Mouse (Mus musculus) thymus, postnatal 10 days (tissue): ENCODE results near the gene Axl.
"Not testable (repeated sequence)": the region's sequence is repeated elsewhere in the genome, so short reads cannot be mapped to it uniquely, and the experiment has no call there.

Source experiments
- DNase-seq, 2 experiments: peaks; one replicate each; pipeline ENCODE4 v3.0.0; 2021; ENCODE audit warnings: low spot score in 2 of 2

The Axl gene

DNA sequence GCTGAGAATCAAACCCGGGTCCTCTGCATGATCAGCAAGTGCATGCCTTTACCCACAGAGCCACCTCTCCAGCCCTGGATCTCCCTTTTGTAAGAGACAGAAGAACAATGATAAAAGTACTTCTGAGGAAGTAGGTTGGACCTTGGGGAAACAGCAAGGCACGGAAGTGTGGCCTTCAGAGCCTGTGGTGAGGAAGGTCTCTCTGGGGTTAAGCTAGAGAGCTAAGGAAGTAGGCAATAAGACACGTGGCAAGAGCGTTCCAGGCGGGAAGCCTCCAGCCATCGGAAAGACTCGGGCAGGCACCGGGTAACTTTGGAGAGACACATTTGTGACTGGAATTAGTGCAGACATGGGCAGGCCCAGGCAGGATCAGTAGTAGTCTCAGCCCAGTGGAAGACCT lies 6.3 kb upstream of the Axl start:
- DNase-seq, result no peak

DNA sequence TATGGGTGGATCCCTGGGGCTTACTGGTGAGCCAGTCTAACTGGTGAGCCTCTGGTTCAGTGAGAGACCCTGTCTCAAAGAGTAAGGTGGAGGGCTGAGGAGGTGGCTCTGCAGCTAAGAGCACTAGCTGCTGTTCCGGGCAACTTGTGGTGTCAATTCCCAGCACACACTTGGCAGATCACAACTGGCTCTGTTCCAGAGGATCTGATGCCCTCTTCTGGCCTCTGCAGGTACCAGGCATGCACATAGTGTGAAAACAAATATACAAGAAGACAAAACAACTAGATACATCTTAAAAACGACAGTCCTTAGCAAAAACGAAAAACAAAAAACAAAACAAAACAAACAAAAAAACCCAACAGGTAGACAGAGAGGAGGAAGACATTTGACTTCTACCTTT lies 5.2 kb upstream of the Axl start:
- peak; percentile 34 to 57 for DNase-seq

DNA sequence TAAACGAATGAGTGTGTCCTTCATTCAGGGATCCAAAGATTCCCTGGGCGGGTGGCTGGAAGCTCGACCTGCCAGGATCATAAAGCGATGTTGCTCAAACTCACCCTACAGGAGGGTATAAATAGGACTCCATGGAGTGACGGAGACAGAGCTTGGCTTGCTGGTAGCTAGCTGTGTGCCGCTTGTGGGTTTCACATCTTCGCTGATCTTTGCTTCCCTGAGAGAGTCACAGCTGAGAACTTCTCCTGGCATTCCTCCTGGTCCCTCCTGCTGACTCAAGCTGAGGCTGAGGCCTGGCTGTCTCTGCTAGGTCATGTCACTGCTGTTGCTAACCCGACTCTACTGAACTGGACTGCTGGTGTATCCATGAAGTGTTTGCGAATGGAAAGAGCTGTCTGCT lies 4.5 kb upstream of the Axl start:
- DNase-seq, result not testable (repeated sequence)

DNA sequence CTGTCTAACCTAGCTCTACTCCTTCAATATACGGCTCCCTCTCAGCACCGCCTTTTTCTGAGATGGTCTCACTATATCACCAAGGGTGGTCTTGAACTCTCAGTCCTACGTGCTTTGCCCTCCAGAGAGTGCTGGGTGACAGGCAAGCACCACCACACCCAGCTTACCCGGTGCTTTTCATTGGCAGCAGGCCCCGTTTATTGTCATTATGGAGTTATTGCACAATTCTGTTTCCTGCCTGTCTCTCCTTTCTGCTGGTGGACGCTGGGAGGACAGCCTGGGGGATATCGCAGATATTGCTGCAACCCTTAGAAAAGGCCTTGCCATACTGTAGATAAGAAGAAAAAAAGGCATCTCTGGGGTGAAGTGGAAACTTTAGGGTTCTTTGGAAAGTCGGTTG lies 2.1 kb upstream of the Axl start:
- no peak for DNase-seq

DNA sequence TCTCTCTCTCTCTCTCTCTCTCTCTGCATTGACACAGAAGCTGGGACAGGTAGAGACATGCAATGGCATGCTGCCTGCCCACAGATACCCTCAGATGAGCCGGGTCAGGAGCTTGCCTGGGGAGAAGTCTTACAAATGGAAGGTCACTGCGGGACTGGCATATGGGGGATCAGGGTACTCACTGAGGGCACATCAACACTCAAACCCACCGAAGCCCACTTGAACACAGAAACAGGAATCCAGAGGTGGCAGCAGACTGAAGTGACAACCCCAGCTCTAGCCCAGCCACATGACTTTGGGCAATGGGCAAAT lies 580 bp upstream of the Axl start:
- DNase-seq, result no peak

DNA sequence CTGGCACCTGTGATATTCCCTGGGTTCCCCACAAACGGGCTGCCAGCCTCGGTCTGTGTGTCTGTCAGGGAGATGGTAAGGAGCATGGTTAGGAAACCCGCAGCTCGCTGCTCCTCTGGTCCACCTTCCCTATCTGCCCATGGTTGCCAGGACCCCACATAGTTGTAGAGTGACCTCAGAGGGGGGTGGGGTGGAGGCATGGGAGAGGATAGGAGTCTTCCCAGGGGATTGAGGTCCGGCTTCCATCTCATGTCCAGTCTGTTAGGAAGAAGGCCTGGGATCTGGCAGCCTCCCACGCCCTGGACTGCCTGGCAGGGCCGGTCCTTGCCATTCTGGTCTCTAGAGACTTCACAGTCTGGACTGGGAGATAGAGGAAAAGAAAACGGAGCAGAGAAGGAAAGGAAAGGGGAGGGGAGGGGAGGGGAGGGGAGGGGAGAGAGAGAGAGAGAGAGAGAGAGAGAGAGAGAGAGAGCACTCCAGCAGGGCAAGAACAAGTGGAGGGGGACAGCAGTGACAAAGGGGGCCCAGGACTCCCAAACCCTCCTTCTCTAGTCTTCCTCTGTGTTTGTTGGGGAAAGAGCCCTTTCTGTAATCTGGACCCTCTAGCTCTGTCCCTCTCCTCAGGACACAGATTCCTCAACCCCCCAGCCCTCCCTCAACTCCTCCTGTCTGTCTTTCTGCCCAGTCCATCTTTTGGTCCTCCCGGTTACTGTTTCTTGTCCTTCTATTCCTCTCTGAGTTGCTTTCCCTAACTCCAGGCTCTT lies 867 bp downstream of the Axl start:
- DNase-seq, result no peak

DNA sequence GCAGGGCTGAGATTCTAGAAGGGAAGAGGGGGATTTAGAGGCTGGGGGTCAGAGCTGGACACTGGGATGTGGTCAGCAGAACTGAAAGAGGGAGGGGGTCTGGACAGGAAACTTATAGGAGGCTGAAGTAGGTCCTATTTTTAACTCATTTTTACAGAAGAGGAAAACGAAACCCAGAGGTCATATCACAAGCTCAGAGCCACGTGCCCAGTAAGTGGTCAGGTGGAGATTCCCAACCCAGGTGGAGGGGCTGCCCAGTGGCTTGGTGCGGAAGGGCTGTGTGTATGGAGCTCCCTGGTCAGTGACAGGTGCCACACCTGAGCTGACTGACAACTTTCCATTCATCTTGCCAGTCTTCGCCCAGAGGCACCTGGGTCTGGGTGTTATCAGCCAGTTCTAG lies 1.5 kb downstream of the Axl start:
- DNase-seq, result no peak

DNA sequence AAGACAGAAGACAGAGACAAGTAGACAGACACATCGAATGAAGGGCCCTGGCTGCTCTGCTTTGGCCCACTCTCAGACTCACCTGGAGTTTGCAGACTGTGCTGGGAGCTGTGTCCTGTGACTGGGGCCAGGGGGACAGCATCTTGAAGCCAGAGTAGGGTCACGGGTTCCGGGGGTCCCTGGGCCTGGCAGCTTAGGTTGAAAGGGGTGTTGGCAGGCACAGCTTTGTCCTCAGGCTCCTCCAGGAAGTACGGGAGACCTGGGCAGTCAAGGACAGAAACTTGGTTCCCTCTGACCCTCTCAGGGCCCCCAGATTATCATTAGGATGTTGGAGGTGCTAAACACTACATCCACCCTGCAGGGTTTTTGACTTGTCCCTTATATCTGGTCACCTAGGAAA lies 2.8 kb downstream of the Axl start:
- no peak for DNase-seq

DNA sequence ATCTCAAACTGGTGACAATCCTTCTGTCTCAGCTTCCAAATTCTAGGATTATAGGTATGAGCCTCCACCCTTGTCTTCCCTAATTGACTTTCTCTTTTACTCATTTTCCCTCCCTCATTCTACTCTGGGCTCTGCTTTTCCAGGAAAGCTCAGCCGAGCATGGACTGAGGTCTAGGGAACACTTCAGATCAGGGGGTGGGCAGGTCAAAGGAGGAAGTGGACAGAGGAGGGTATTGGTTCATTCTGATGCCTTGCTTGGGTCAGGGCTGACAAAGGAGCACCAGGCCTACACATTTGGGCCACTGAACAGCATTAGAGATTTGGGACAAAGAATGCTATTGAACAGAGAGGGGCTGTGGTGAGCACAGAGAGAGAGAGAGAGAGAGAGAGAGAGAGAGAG lies 3.7 kb downstream of the Axl start:
- no peak for DNase-seq

DNA sequence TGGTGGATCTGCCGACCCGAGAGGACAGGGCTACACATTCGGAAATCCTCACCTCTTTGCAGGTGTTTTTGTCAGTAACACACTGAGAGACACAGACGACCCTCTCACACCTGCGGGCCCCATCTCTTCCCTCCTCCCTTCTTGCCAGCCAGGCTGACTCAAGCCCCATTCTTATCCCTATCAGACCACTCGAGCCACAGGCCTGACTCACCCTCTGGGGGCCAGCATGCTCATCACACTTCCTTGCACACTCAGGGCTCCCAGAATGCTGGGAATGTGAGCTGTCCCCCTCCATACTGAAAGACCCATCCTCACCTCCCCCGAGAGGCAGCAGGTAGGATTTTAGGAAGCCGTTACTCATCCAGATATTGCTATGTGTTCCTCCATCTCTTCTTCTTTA lies 4.8 kb downstream of the Axl start:
- DNase-seq, result no peak

DNA sequence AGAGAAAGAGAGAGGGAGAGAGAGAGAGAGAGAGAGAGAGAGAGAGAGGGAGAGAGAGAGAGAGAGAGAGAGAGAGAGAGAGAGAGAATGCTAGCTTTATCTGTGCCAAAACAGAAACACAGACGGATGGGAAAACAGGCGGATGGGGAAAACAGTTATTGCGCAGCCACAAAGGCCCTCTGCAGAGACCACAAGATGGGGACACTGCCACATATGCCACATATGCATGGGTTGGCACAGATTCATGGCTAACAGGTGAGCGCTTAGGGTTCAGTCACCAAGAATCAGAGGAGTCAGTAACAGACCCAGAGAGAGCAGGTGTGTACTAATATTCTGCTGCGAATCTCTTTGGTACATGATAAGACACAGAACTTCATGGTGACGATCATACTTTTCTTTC lies 5.8 kb downstream of the Axl start:
- DNase-seq, result no peak

DNA sequence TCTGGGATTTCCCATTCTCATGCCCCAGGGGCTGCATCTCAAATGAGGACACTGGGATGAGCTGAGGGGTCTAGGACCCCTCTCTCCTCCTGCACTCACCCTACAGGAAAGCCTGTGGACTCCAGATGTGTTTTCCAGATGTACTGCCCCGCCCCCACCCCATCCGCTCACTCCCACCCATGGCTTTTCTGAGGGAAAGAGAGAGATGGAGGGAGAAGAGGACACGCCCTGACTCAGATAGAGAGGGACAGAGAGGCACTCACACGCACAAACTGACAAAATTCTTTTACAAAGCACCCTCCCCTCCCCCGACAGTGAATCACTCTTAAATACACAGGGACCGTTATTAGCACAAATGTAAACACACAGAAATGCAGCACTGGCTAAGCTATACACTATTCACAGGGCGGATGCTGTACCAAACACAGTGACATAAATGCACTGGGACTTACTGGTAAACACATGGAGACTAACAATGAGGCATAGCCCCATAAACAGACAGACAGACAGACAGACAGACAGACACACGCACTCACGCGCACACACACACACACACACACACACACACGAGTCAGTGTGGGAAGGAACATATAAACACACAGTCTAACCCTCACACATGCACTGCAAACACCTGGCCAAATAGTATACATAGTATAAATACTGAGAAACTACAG lies 6.4 kb downstream of the Axl start:
- DNase-seq, result no peak

DNA sequence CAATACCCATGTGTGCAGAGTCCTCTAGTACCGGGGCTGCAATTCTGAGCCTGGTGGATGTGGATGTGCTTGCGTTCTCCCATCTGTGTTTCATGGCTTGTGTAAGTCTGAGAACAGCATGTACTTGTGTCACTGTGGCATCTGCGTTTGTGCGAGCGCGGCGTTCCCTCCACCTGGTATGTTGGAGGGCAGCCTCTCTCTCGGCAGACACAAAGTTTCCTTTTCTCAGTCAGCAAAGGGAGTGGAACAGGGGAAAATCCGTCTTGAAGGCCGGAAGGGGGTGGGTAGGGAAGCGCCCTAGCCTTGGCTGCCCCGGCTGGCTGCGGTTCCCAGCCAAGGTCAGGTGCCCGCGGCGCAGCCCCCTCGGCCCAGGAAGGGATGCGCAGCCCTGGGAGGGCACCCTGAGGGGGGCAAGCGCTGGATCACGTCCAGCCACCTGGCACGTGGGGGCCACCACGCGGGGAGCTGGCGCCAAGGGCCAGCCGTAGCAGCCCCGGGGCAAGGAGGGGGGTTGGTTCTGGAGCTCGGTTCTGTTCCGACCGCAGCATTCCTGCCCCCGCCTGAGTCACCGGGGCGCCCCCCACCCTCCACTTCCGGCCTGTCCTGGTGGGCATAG lies 7.1 kb downstream of the Axl start:
- DNase-seq, result peak in 1 of 2 experiments; percentile 35

DNA sequence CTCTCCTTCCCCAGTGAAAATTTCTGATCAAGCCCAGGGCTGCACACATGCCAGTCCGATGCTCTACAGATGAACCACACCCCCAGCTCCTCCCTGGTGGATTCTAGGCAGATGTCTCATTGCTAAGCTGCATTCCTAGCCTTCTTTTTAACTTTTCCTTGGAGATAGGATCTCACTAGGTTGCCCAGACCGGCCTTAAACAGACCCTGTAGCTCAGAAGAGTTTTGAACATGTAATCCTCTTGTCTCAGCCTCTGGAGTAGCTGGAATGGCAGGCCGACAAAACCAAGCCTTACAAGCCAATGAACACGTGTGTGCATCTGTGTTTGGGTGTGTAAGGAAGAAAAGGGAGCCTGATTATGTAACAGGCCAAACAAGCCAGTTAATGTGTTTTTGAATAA lies 7.8 kb downstream of the Axl start:
- DNase-seq, result no peak

DNA sequence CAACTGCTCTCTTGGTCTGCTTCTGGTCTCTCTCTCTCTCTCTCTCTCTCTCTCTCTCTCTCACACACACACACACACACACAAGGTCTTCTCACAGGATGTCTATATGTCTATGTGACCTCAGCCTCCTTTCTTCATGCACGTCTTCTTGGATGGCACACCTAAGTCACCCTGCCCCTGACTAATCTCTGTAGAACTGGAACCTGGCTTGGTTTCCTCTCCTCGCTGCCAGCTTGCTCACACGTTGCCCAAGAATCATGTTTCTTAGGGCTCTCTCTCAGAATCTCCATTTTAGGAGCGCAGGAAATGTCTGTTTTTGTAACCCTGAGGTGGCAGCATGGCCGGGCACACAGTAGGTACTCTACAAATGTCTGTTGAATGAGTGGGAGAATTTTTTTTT lies 8.5 kb downstream of the Axl start:
- DNase-seq, result no peak

DNA sequence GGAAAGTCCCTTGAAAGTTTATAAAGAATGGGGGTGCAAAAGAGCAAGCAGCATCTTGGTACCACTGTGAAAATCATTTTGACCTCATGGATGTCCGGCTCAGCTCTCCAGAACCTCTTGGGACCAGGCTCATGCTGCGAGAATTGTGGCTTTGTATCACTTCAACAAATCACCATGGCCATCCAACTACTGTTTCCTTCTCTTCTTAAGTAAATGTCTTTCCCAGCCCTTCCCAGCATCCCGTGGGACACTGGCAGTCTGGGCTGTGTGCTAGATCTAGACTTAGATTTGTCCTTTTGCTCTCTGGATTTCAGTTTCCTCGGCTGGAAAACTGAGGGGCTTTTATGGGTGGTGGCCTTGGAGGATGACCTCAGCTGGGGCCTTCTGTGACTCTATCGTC lies 20.3 kb downstream of the Axl start:
- no peak for DNase-seq

DNA sequence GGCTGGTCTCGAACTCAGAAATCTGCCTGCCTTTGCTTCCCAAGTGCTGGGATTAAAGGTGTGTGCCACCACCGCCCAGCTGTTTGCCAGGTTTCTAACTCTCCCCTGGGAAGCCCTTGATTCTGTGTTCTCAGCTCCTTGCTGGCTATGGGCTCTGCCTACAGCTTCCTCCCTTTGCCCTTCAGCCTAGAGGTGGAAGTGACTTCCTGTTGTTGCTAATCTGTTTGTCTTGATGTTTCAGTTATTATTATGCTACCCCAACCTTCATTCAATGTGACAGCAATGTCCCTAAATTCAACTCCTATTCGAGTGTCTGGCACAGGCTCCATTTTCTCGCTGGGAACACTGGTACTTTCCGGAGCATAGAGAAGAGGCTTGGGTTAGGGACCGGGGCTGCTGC lies 22.4 kb downstream of the Axl start:
- no peak for DNase-seq

DNA sequence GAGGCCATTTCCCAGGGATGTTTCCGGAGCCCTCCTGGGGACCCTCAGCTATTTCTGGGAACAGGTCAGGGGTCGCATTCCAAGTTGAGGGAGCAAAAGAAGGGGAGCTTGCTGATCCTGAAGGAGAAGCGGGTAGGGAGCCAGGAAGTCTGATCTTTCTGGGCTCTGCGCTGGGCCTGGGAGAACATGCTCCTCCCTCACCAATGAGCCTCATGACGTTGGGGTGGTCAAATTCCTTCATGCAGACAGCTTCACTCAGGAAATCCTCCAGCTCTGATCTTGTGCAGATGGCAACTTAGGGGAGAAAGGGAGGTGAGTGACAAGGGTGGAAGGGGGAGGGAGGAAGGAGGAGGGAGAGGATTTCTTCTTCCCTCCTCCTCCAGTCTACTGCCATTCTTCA lies 24.3 kb downstream of the Axl start:
- DNase-seq, result no peak

DNA sequence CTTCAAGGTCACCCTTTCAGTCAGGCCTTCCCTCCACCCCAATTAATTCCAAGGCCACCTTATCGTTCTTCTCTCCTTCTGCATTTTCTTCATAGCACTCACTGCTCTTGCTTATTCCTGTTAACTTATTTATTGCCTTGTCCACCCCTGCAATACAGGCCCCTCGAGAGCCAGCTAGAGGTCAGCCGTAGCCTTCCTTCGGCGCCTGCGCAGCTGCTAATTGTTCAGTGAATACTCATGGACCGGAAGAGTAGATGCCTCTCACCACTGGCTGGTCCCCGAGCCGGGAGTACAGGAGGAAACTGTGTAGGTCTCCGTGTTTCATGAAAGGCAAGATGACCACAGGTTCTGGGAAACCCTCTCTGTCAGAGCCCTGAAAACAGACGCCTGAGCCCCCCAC lies 24.8 kb downstream of the Axl start:
- DNase-seq, result no peak

DNA sequence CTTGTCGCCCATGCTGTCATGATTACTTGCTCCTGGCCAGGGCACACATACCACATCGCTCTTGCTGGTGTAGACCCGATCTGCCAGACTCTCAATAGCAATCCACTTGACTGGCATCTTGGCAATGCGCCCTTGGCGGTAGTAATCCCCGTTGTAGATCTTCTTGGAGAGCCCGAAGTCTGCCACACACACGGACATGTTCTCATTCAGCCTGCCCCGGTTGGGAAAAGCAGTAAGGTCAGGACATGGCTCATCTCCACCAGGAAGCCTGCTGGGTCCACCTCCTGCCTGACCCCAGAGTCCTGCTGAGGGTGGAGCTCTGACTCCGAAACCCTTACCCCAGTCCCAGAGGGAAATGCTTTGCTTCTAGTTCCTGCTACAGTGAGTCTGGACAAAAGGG lies 27.2 kb downstream of the Axl start:
- no peak for DNase-seq

DNA sequence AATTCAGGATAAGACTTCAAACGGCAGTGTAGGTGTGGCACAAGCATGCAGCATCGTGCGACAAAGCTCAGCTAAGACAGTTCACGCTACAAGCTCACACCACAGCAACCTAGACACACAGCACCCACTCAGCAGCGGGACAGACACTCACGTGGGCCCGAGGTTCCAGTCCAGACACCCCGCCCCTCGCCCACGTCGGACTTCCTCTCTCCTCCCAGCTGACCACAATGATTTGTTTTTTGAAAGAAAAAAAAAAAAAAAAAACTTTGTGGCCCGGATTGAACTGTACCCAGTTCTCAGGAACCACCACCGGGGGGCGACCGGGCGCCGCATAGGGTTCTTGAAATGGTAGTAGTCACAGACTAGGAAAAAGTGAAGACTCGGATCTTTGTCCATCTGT lies 32.5 kb downstream of the Axl start:
- peak; percentile 79 to 88 for DNase-seq

DNA sequence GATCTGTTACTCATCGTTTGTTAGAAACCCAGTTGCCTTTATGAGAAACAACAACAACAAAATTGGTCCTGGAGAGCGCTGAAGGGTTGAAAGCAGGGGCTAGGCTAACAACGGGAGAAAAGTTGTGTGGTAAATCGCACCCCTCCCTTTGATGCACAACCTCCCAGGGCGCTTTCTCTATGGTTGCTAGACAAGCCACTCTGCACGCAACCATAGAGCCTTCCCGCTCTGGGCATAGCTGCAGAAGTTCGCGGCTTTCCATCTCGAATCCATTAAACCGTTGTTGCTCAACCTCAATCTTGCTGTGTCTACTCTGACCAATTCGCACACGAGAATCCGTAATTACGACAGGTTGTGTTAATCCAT lies 33.1 kb downstream of the Axl start:
- DNase-seq, result peak; percentile 57 to 61

DNA sequence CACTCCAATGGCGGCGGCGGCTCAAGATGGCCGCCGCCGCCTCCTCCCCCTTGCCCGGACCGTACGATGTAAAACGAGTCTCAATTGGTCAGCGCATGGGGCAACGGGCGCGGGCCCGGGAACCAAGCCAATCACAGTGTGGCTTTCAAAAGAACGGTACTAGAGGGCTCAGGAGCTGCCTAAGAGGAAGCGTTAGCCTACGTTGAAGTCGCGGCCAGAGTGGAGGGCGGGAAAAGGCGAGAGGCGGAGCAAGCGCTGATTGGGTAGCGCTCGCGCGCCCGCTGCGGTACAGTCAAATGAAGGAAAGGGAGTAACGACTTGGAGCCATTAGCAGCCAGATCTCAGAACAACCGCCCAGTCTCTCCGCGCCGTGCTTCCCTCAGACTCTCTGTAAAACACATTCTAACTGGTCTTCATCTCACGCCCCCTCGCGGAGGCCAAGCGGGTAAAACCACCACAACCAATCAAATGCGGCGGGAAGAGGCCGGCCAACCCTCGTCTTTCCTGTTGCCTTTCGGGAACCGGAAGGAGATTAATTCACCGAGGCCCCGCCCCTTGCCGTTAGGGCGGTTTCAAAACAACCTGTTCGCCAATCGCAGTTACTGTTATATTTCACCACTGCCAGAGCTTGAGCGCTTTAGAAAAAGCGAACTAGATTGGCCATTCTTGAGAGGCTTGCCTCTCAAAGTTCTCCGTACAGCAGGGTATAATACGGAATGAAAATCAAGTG lies 33.6 kb downstream of the Axl start, which contains the start of gene Hnrnpul1:
Gene Hnrnpul1 (minus strand): TSS at position 20 of the 730 bp plus-strand sequence.
- peak; percentile 98 for DNase-seq
